Mouse (Mus musculus): ENCODE data around the gene Gm7982. TPM values are rescaled to one million over a fixed set of nuclear protein-coding genes. Genes with fewer than 3 reads are reported as not detected.
"Not testable (repeated sequence)": the region's sequence is repeated elsewhere in the genome, so short reads cannot be mapped to it uniquely, and the experiment has no call there.

Gene Gm7982
- polyA plus RNA-seq (2015; fragmentation: Nextera tagmentation; extraction: Ambion mirVana), result not detected in 2 replicates

DNA sequence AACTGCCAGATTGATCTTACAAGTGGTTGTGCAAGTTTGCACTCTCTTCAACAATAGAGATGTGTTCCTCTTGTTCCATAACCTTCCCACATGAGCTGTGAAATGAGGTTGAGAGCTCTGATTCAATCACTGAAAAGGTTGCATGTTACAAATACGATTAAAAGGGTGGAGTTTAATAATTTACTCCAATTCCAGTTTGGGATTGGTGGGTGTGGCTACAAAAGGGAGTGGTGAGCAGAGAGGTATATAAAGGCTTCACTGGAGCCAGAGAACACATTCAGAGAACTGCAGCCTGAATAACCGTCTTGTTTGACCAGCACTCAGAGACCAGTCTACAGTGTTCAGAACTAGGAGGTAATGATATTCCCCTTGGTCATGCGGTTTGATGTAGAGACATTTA lies at the start of gene Gm7982:
Gene Gm7982, plus strand, starts transcription at position 301 of the 400 bp plus-strand sequence.
- not testable (repeated sequence) for ATAC-seq (ENCODE audit: low FRiP score, low read depth); H3K9ac ChIP-seq; H3K27me3 ChIP-seq; H3K4me1 ChIP-seq (replicated peaks); H3K27ac ChIP-seq (replicated peaks); H3K4me2 ChIP-seq; H3K4me3 ChIP-seq; H3K9me3 ChIP-seq; H3K36me3 ChIP-seq
- no CpG with 5 or more reads among the region's 3 CpGs for WGBS

DNA sequence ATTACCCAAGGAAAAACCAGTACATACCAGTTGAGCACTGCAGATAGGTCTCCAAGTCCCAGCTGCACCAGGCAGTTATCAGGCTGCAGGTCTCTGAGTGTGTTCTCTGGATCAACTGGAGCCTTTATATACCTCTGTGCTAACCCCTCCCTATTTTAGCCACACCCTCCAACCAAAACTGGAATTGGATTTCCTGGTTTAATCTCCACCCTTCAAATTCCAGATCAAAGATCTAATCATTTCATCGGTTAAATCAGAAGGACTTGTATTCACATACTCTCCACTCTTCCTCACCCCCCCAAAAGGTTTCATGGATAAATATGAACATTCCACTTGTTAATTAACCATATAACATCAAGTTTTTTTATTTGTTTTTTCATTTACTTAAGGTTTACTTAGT lies 5.7 kb upstream of the Gm7982 start, which contains the start of gene Gm7978:
Gene Gm7978, minus strand, starts transcription at position 101 of the 400 bp plus-strand sequence.
- not testable (repeated sequence) for H3K9me3 ChIP-seq; H3K4me3 ChIP-seq; H3K4me2 ChIP-seq; H3K9ac ChIP-seq; H3K4me1 ChIP-seq (replicated peaks); H3K36me3 ChIP-seq; ATAC-seq (ENCODE audit: low FRiP score, low read depth); H3K27ac ChIP-seq (replicated peaks); H3K27me3 ChIP-seq
- no CpG with 5 or more reads among the region's 1 CpGs for WGBS

DNA sequence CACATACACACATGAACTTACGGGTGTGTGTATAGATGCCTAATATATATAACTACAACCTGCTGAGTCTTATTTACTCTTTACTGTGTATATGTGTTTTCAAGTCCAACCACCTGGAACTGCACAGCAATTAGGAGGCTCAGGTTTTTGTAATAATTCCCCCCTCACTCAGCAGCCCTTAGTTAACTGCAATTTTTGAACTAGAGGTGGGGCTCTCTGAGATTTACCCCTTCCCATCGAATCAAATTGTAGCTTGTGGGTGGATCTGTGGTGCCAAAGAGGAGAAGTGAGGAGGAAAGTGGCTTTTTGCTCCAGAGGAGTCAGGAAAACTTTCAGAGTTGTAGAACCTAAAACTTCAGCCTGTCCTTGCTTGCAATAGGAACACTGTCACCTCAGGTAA lies 33.9 kb downstream of the Gm7982 start, which contains the start of gene E330014E10Rik:
Gene E330014E10Rik, plus strand, starts transcription at position 301 of the 400 bp plus-strand sequence.
- not testable (repeated sequence) for H3K4me1 ChIP-seq (replicated peaks); H3K27me3 ChIP-seq; H3K4me2 ChIP-seq; ATAC-seq (ENCODE audit: low FRiP score, low read depth); H3K9ac ChIP-seq; H3K36me3 ChIP-seq; H3K9me3 ChIP-seq; H3K27ac ChIP-seq (replicated peaks); H3K4me3 ChIP-seq
- no CpG with 5 or more reads among the region's 2 CpGs for WGBS

Other genes starting within 250 kb of the Gm7982 start
- gene Gm3286, start 231.3 kb upstream of the Gm7982 start, polyA plus RNA-seq (2015; fragmentation: Nextera tagmentation; extraction: Ambion mirVana), result not detected in 2 replicates
- not detected in 2 replicates for gene Gm7971, start 147.1 kb upstream of the Gm7982 start, polyA plus RNA-seq (2015; fragmentation: Nextera tagmentation; extraction: Ambion mirVana)
- gene Gm7978, start 5.8 kb upstream of the Gm7982 start, polyA plus RNA-seq (2015; fragmentation: Nextera tagmentation; extraction: Ambion mirVana), result not detected in 2 replicates
- gene E330014E10Rik, start 34.0 kb downstream of the Gm7982 start, polyA plus RNA-seq (2015; fragmentation: Nextera tagmentation; extraction: Ambion mirVana), result not detected in 2 replicates
- 0.30 and 0.37 TPM in 2 replicates for gene Cxcl13, start 214.9 kb downstream of the Gm7982 start, polyA plus RNA-seq (2015; fragmentation: Nextera tagmentation; extraction: Ambion mirVana)